Mouse (Mus musculus) hindbrain, embryonic 12.5 days (tissue): ENCODE results near the gene Ltbp2. TPM values are rescaled to one million over a fixed set of nuclear protein-coding genes. Genes with fewer than 3 reads are reported as not detected.

Source experiments
- ATAC-seq: fragments of 200-750 bp; cut with Nextera tagmentation; 2 replicates; pipeline ENCODE4 v1.8.0; 2017; ENCODE audit warnings: moderate TSS enrichment; ENCODE audit not compliant: low FRiP score
- H3K27ac ChIP-seq: fragments of 300-500 bp; sonication (generic); 2 replicates; pipeline ENCODE4 v1.5.1; 2016; ENCODE audit warnings: mild to moderate bottlenecking
- H3K27me3 ChIP-seq: fragments of 300-500 bp; sonication (generic); 2 replicates; pipeline ENCODE4 v1.6.1; 2016; ENCODE audit warnings: mild to moderate bottlenecking
- H3K36me3 ChIP-seq: fragments of 300-500 bp; sonication (generic); 2 replicates; pipeline ENCODE4 v1.6.1; 2016; ENCODE audit warnings: mild to moderate bottlenecking
- H3K4me1 ChIP-seq: fragments of 300-500 bp; sonication (generic); 2 replicates; pipeline ENCODE4 v1.6.1; 2016
- H3K4me2 ChIP-seq: fragments of 300-500 bp; sonication (generic); replicated peaks from 2 replicates; pipeline ENCODE4 v1.6.1; 2016; ENCODE audit warnings: mild to moderate bottlenecking
- H3K4me3 ChIP-seq: fragments of 300-500 bp; sonication (generic); 2 replicates; pipeline ENCODE4 v1.5.1; 2016; ENCODE audit warnings: mild to moderate bottlenecking
- H3K9ac ChIP-seq: fragments of 300-500 bp; sonication (generic); 2 replicates; pipeline ENCODE4 v1.6.1; 2016; ENCODE audit warnings: mild to moderate bottlenecking, moderate library complexity
- H3K9me3 ChIP-seq: fragments of 300-500 bp; sonication (generic); replicated peaks from 2 replicates; pipeline ENCODE4 v1.6.1; 2016; ENCODE audit warnings: mild to moderate bottlenecking
- WGBS: fragments of 180-500 bp; shearing (Covaris S2); methylation state at CpG from one replicate; pipeline ENCODE4 v1.1.7; 2016; 5-methylcytosine and 5-hydroxymethylcytosine counted together
- polyA plus RNA-seq: library from polyadenylated mRNA; unstranded; fragments of >200 nt; fragmentation: Nextera tagmentation; extraction: Ambion mirVana; gene quantifications from 2 replicates; pipeline ENCODE4 v1.2.1, GENCODE M21; 2016

The Ltbp2 gene
- polyA plus RNA-seq, 1 experiment from 2014 or later, result 0.45 TPM

GRCm38 (mm10) chr12:84847882-84848281, 28.4 kb downstream of the Ltbp2 start:
- Histone ChIP-seq H3K9ac (no peak overlapping the region), H3K4me3 (no peak overlapping the region), H3K9me3 (no peaks in the 10 kb centered on the region), H3K4me1 (peaks cover 9% of the 10 kb centered on the region; the same call in 1 of the 2 replicates), H3K4me2 (no peak overlapping the region), H3K27ac (no peak overlapping the region), H3K36me3 (no peaks in the 10 kb centered on the region), H3K27me3 (no peaks in the 10 kb centered on the region)
- ATAC-seq, result no peak
- WGBS, result 74% methylated on average over 6 of the region's 6 CpGs

GRCm38 (mm10) chr12:84847480-84847879, 28.9 kb downstream of the Ltbp2 start:
- H3K27ac ChIP-seq, result no peak overlapping the region
- H3K4me1 ChIP-seq, result peaks cover 9% of the 10 kb centered on the region; the same call in 1 of the 2 replicates
- no peaks in the 10 kb centered on the region for H3K9me3 ChIP-seq
- 59% methylated on average over 7 of the region's 7 CpGs for WGBS
- H3K27me3 ChIP-seq, result no peaks in the 10 kb centered on the region
- no peaks in the 10 kb centered on the region for H3K36me3 ChIP-seq
- no peak for ATAC-seq
- H3K4me2 ChIP-seq, result no peak overlapping the region
- H3K9ac ChIP-seq, result no peak overlapping the region
- H3K4me3 ChIP-seq, result no peak overlapping the region

- H3K27me3 ChIP-seq, result no peaks in the 10 kb centered on the region
- H3K27ac ChIP-seq, result no peak overlapping the region
- no peaks in the 10 kb centered on the region for H3K36me3 ChIP-seq
- 70% methylated on average over 9 of the region's 9 CpGs for whole genome bisulfite sequencing
- H3K4me1 ChIP-seq, result peaks cover 8% of the 10 kb centered on the region; the same call in 1 of the 2 replicates
- no peak overlapping the region for H3K4me3 ChIP-seq
- H3K4me2 ChIP-seq, result no peak overlapping the region
- H3K9me3 ChIP-seq, result no peaks in the 10 kb centered on the region
- no peak overlapping the region for H3K9ac ChIP-seq
- ATAC-seq, result no peak
Measured at GRCm38 (mm10) chr12:84846594-84847014, 29.7 kb downstream of the Ltbp2 start.

- Histone ChIP-seq H3K9me3 (no peaks in the 10 kb centered on the region), H3K4me1 (peaks cover 3% of the 10 kb centered on the region; the same call in 1 of the 2 replicates), H3K36me3 (no peaks in the 10 kb centered on the region), H3K4me3 (no peak overlapping the region), H3K27me3 (no peaks in the 10 kb centered on the region), H3K4me2 (no peak overlapping the region), H3K9ac (no peak overlapping the region), H3K27ac (no peak overlapping the region)
- ATAC-seq, result no peak
- 63% methylated on average over 6 of the region's 6 CpGs for WGBS
Measured at GRCm38 (mm10) chr12:84842706-84843105, 33.6 kb downstream of the Ltbp2 start.

GRCm38 (mm10) chr12:84841158-84842140, 34.9 kb downstream of the Ltbp2 start:
- H3K9me3 ChIP-seq, result no peaks in the 10 kb centered on the region
- H3K27ac ChIP-seq, result no peak overlapping the region
- H3K9ac ChIP-seq, result no peak overlapping the region
- no peak overlapping the region for H3K4me2 ChIP-seq
- H3K36me3 ChIP-seq, result no peaks in the 10 kb centered on the region
- H3K27me3 ChIP-seq, result no peaks in the 10 kb centered on the region
- no peak overlapping the region for H3K4me3 ChIP-seq
- ATAC-seq, result no peak
- no peaks in the 10 kb centered on the region for H3K4me1 ChIP-seq
- WGBS, result 72% methylated on average over 15 of the region's 15 CpGs

GRCm38 (mm10) chr12:84840734-84841133, 35.6 kb downstream of the Ltbp2 start:
- H3K9ac ChIP-seq, result no peak overlapping the region
- H3K9me3 ChIP-seq, result no peaks in the 10 kb centered on the region
- no peak overlapping the region for H3K27ac ChIP-seq
- no peaks in the 10 kb centered on the region for H3K4me1 ChIP-seq
- ATAC-seq, result no peak
- WGBS, result 78% methylated on average over 3 of the region's 3 CpGs
- no peaks in the 10 kb centered on the region for H3K27me3 ChIP-seq
- H3K4me3 ChIP-seq, result no peak overlapping the region
- H3K4me2 ChIP-seq, result no peak overlapping the region
- no peaks in the 10 kb centered on the region for H3K36me3 ChIP-seq

- Histone ChIP-seq H3K4me3 (no peak overlapping the region), H3K27ac (no peak overlapping the region), H3K36me3 (no peaks in the 10 kb centered on the region), H3K9ac (no peak overlapping the region), H3K27me3 (no peaks in the 10 kb centered on the region), H3K4me2 (no peak overlapping the region), H3K9me3 (no peaks in the 10 kb centered on the region), H3K4me1 (no peaks in the 10 kb centered on the region)
- WGBS, result 77% methylated on average over 4 of the region's 4 CpGs
- no peak for ATAC-seq
Measured at GRCm38 (mm10) chr12:84839965-84840364, 36.4 kb downstream of the Ltbp2 start.

- H3K27me3 ChIP-seq, result no peaks in the 10 kb centered on the region
- ATAC-seq, result no peak
- no peak overlapping the region for H3K27ac ChIP-seq
- H3K4me3 ChIP-seq, result no peak overlapping the region
- no peaks in the 10 kb centered on the region for H3K4me1 ChIP-seq
- no peaks in the 10 kb centered on the region for H3K9me3 ChIP-seq
- no peaks in the 10 kb centered on the region for H3K36me3 ChIP-seq
- no peak overlapping the region for H3K9ac ChIP-seq
- 81% methylated on average over 5 of the region's 5 CpGs for WGBS
- H3K4me2 ChIP-seq, result no peak overlapping the region
Measured at GRCm38 (mm10) chr12:84835626-84836025, 40.7 kb downstream of the Ltbp2 start.

- H3K4me2 ChIP-seq, result no peak overlapping the region
- H3K9ac ChIP-seq, result no peak overlapping the region
- no peaks in the 10 kb centered on the region for H3K9me3 ChIP-seq
- WGBS, result 91% methylated on average over 4 of the region's 4 CpGs
- H3K27ac ChIP-seq, result no peak overlapping the region
- no peaks in the 10 kb centered on the region for H3K27me3 ChIP-seq
- ATAC-seq, result no peak
- no peak overlapping the region for H3K4me3 ChIP-seq
- no peaks in the 10 kb centered on the region for H3K36me3 ChIP-seq
- no peaks in the 10 kb centered on the region for H3K4me1 ChIP-seq
Measured at GRCm38 (mm10) chr12:84834773-84835172, 41.6 kb downstream of the Ltbp2 start.

- Histone ChIP-seq H3K27ac (no peak overlapping the region), H3K9ac (no peak overlapping the region), H3K4me3 (no peak overlapping the region), H3K27me3 (no peaks in the 10 kb centered on the region), H3K4me2 (no peak overlapping the region), H3K36me3 (no peaks in the 10 kb centered on the region), H3K4me1 (no peaks in the 10 kb centered on the region), H3K9me3 (no peaks in the 10 kb centered on the region)
- 89% methylated on average over 10 of the region's 10 CpGs for WGBS
- ATAC-seq, result no peak
Measured at GRCm38 (mm10) chr12:84831648-84832047, 44.7 kb downstream of the Ltbp2 start.

GRCm38 (mm10) chr12:84831141-84831540, 45.2 kb downstream of the Ltbp2 start:
- no peak overlapping the region for H3K4me2 ChIP-seq
- no peaks in the 10 kb centered on the region for H3K36me3 ChIP-seq
- no peak overlapping the region for H3K9ac ChIP-seq
- H3K9me3 ChIP-seq, result no peaks in the 10 kb centered on the region
- no peaks in the 10 kb centered on the region for H3K4me1 ChIP-seq
- no peaks in the 10 kb centered on the region for H3K27me3 ChIP-seq
- no peak overlapping the region for H3K27ac ChIP-seq
- 79% methylated on average over 5 of the region's 5 CpGs for WGBS
- no peak for ATAC-seq
- no peak overlapping the region for H3K4me3 ChIP-seq

- no peak overlapping the region for H3K4me2 ChIP-seq
- WGBS, result 97% methylated on average over 5 of the region's 5 CpGs
Measured at GRCm38 (mm10) chr12:84830438-84830837, 45.9 kb downstream of the Ltbp2 start.

GRCm38 (mm10) chr12:84829913-84830312, 46.4 kb downstream of the Ltbp2 start:
- WGBS, result 84% methylated on average over 10 of the region's 10 CpGs

More at GRCm38 (mm10) chr12:84830438-84830837, 45.9 kb downstream of the Ltbp2 start:
- Histone ChIP-seq H3K9me3 (no peaks in the 10 kb centered on the region), H3K9ac (no peak overlapping the region), H3K4me3 (no peak overlapping the region), H3K27me3 (no peaks in the 10 kb centered on the region), H3K27ac (no peak overlapping the region), H3K4me1 (no peaks in the 10 kb centered on the region), H3K36me3 (no peaks in the 10 kb centered on the region)
- ATAC-seq, result no peak

More at GRCm38 (mm10) chr12:84829913-84830312, 46.4 kb downstream of the Ltbp2 start:
- Histone ChIP-seq H3K36me3 (no peaks in the 10 kb centered on the region), H3K9me3 (no peaks in the 10 kb centered on the region), H3K27me3 (no peaks in the 10 kb centered on the region), H3K27ac (no peak overlapping the region), H3K9ac (no peak overlapping the region), H3K4me1 (no peaks in the 10 kb centered on the region), H3K4me2 (no peak overlapping the region), H3K4me3 (no peak overlapping the region)
- ATAC-seq, result no peak
